Mouse (Mus musculus) intestine, embryonic 16.5 days (tissue): ENCODE measurements at regions not wholly inside any gene's neighbourhood (a gene's known extent, or its start where the extent isn't known, plus 50 kb on each side); places are given as distances from the start of the nearest gene placed in this dataset.

Experiments used
- ATAC-seq: fragments of 200-750 bp; cut with Nextera tagmentation; 2 replicates; pipeline ENCODE4 v1.8.0; 2017; ENCODE audit warnings: moderate TSS enrichment, moderate library complexity
- H3K27ac ChIP-seq: fragments of 300-500 bp; sonication (generic); 2 replicates; pipeline ENCODE4 v1.5.1; 2014; ENCODE audit warnings: mild to moderate bottlenecking, low read length
- H3K27me3 ChIP-seq: fragments of 300-500 bp; sonication (generic); replicated peaks from 2 replicates; pipeline ENCODE4 v1.6.1; 2014; ENCODE audit warnings: low read length, control low read depth, mixed read lengths; ENCODE audit not compliant: control insufficient read depth, insufficient read depth
- H3K36me3 ChIP-seq: fragments of 300-500 bp; sonication (generic); 2 replicates; pipeline ENCODE4 v1.6.1; 2014; ENCODE audit warnings: low read length, control low read depth; ENCODE audit not compliant: control insufficient read depth, insufficient read depth
- H3K4me1 ChIP-seq: fragments of 300-500 bp; sonication (generic); 2 replicates; pipeline ENCODE4 v1.6.1; 2014; ENCODE audit warnings: low read length, control low read depth, mixed read lengths; ENCODE audit not compliant: control insufficient read depth, insufficient read depth
- H3K4me2 ChIP-seq: fragments of 300-500 bp; sonication (generic); 2 replicates; pipeline ENCODE4 v1.6.1; 2014; ENCODE audit warnings: low read depth, low read length, control low read depth
- H3K4me3 ChIP-seq: fragments of 300-500 bp; sonication (generic); 2 replicates; pipeline ENCODE4 v1.5.1; 2014; ENCODE audit warnings: mild to moderate bottlenecking, low read length
- H3K9ac ChIP-seq: fragments of 300-500 bp; sonication (generic); 2 replicates; pipeline ENCODE4 v1.6.1; 2014; ENCODE audit warnings: low read depth, low read length
- H3K9me3 ChIP-seq: fragments of 300-500 bp; sonication (generic); 2 replicates; pipeline ENCODE4 v1.6.1; 2016; ENCODE audit warnings: low read length, control low read depth; ENCODE audit not compliant: control insufficient read depth
- WGBS: fragments of 180-500 bp; shearing (Covaris S2); extraction: QIAGEN DNeasy Blood & Tissue Kit; methylation state at CpG from one replicate; pipeline ENCODE4 v1.1.7; 2014; 5-methylcytosine and 5-hydroxymethylcytosine counted together

- H3K9me3 ChIP-seq = no peaks in the 10 kb centered on the region
- WGBS = 91% methylated on average over 23 of the region's 23 CpGs
- ATAC-seq = no peak
Measured at GRCm38 (mm10) chr12:106128944-106129724, 119.1 kb downstream of the Vrk1 start.

GRCm38 (mm10) chr12:106130071-106130676, 120.1 kb downstream of the Vrk1 start:
- Histone ChIP-seq H3K9me3 (no peaks in the 10 kb centered on the region), H3K27me3 (no peaks in the 10 kb centered on the region), H3K9ac (no peak overlapping the region), H3K27ac (no peak overlapping the region), H3K4me3 (no peak overlapping the region), H3K4me2 (no peak overlapping the region), H3K36me3 (no peaks in the 10 kb centered on the region), H3K4me1 (no peaks in the 10 kb centered on the region)
- 79% methylated on average over 11 of the region's 11 CpGs for WGBS
- ATAC-seq = no peak

More at GRCm38 (mm10) chr12:106128944-106129724, 119.1 kb downstream of the Vrk1 start:
- no peak overlapping the region for H3K9ac ChIP-seq
- no peaks in the 10 kb centered on the region for H3K36me3 ChIP-seq
- H3K4me2 ChIP-seq = no peak overlapping the region
- H3K27ac ChIP-seq = no peak overlapping the region
- no peaks in the 10 kb centered on the region for H3K4me1 ChIP-seq
- H3K27me3 ChIP-seq = no peaks in the 10 kb centered on the region
- H3K4me3 ChIP-seq = no peak overlapping the region

GRCm38 (mm10) chr12:106132715-106133114, 122.7 kb downstream of the Vrk1 start:
- Histone ChIP-seq H3K27me3 (no peaks in the 10 kb centered on the region), H3K9me3 (no peaks in the 10 kb centered on the region), H3K4me2 (no peak overlapping the region), H3K9ac (no peak overlapping the region), H3K4me1 (no peaks in the 10 kb centered on the region), H3K27ac (no peak overlapping the region), H3K36me3 (no peaks in the 10 kb centered on the region), H3K4me3 (no peak overlapping the region)
- WGBS = 93% methylated on average over 8 of the region's 8 CpGs
- ATAC-seq = no peak

- Histone ChIP-seq H3K4me3 (no peak overlapping the region), H3K4me1 (no peaks in the 10 kb centered on the region), H3K27me3 (no peaks in the 10 kb centered on the region), H3K9ac (no peak overlapping the region), H3K9me3 (no peaks in the 10 kb centered on the region), H3K27ac (no peak overlapping the region), H3K36me3 (no peaks in the 10 kb centered on the region), H3K4me2 (no peak overlapping the region)
- ATAC-seq = no peak
- WGBS = 88% methylated on average over 15 of the region's 15 CpGs
Measured at GRCm38 (mm10) chr12:106138466-106138865, 128.4 kb downstream of the Vrk1 start.

- H3K36me3 ChIP-seq = no peaks in the 10 kb centered on the region
- no peak for ATAC-seq
- H3K4me1 ChIP-seq = no peaks in the 10 kb centered on the region
- 79% methylated on average over 11 of the region's 11 CpGs for WGBS
- H3K4me2 ChIP-seq = no peak overlapping the region
- H3K27ac ChIP-seq = no peak overlapping the region
- no peak overlapping the region for H3K9ac ChIP-seq
- no peaks in the 10 kb centered on the region for H3K27me3 ChIP-seq
- no peaks in the 10 kb centered on the region for H3K9me3 ChIP-seq
- no peak overlapping the region for H3K4me3 ChIP-seq
Measured at GRCm38 (mm10) chr12:106139491-106139890, 129.5 kb downstream of the Vrk1 start.

- Histone ChIP-seq H3K4me2 (no peak overlapping the region), H3K9ac (no peak overlapping the region), H3K27ac (no peak overlapping the region), H3K27me3 (no peaks in the 10 kb centered on the region), H3K36me3 (no peaks in the 10 kb centered on the region), H3K9me3 (no peaks in the 10 kb centered on the region), H3K4me3 (no peak overlapping the region), H3K4me1 (no peaks in the 10 kb centered on the region)
- ATAC-seq = no peak
- 67% methylated on average over 5 of the region's 5 CpGs for WGBS
Measured at GRCm38 (mm10) chr12:106139927-106140326, 129.9 kb downstream of the Vrk1 start.

- no peak overlapping the region for H3K4me3 ChIP-seq
- H3K9ac ChIP-seq = no peak overlapping the region
- no peaks in the 10 kb centered on the region for H3K27me3 ChIP-seq
- H3K4me2 ChIP-seq = no peak overlapping the region
- no peak overlapping the region for H3K27ac ChIP-seq
- H3K9me3 ChIP-seq = no peaks in the 10 kb centered on the region
- 71% methylated on average over 8 of the region's 8 CpGs for WGBS
- no peaks in the 10 kb centered on the region for H3K36me3 ChIP-seq
- no peaks in the 10 kb centered on the region for H3K4me1 ChIP-seq
- ATAC-seq = no peak
Measured at GRCm38 (mm10) chr12:106140671-106141070, 130.6 kb downstream of the Vrk1 start.

- H3K27me3 ChIP-seq = no peaks in the 10 kb centered on the region
- 87% methylated on average over 3 of the region's 3 CpGs for WGBS
- H3K4me3 ChIP-seq = no peak overlapping the region
- H3K36me3 ChIP-seq = no peaks in the 10 kb centered on the region
- H3K9me3 ChIP-seq = no peaks in the 10 kb centered on the region
- H3K4me1 ChIP-seq = no peaks in the 10 kb centered on the region
- no peak overlapping the region for H3K27ac ChIP-seq
- H3K4me2 ChIP-seq = no peak overlapping the region
- no peak overlapping the region for H3K9ac ChIP-seq
- ATAC-seq = no peak
Measured at GRCm38 (mm10) chr12:106143548-106143947, 133.5 kb downstream of the Vrk1 start.

- WGBS = 63% methylated on average over 6 of the region's 6 CpGs
- Histone ChIP-seq H3K27ac (no peak overlapping the region), H3K36me3 (no peaks in the 10 kb centered on the region), H3K4me1 (no peaks in the 10 kb centered on the region), H3K9me3 (no peaks in the 10 kb centered on the region), H3K9ac (no peak overlapping the region), H3K27me3 (no peaks in the 10 kb centered on the region), H3K4me2 (no peak overlapping the region), H3K4me3 (no peak overlapping the region)
- no peak for ATAC-seq
Measured at GRCm38 (mm10) chr12:106156837-106157236, 146.8 kb downstream of the Vrk1 start.
